Mouse (Mus musculus) limb, embryonic 15.5 days (tissue): ENCODE data around the gene Gipc3. TPM values are rescaled to one million over a fixed set of nuclear protein-coding genes. Genes with fewer than 3 reads are reported as not detected.
A peak's percentile ranks its signal among the peaks of the same experiment; 100 is the strongest.

ENCODE experiments used
- ATAC-seq: fragments of 200-750 bp; cut with Nextera tagmentation; 2 replicates; pipeline ENCODE4 v1.8.0; 2017; ENCODE audit warnings: low read depth, moderate TSS enrichment; ENCODE audit not compliant: insufficient number of reproducible peaks, low FRiP score, low TSS enrichment
- H3K27ac ChIP-seq: fragments of 300-500 bp; sonication (generic); 2 replicates; pipeline ENCODE4 v1.5.1; 2015; ENCODE audit warnings: moderate library complexity, mild to moderate bottlenecking, inconsistent platforms
- H3K27me3 ChIP-seq: fragments of 300-500 bp; sonication (generic); 2 replicates; pipeline ENCODE4 v1.6.1; 2015; ENCODE audit warnings: inconsistent platforms
- H3K36me3 ChIP-seq: fragments of 300-500 bp; sonication (generic); 2 replicates; pipeline ENCODE4 v1.6.1; 2015; ENCODE audit warnings: inconsistent platforms
- H3K4me1 ChIP-seq: fragments of 300-500 bp; sonication (generic); 2 replicates; pipeline ENCODE4 v1.6.1; 2015; ENCODE audit warnings: inconsistent platforms
- H3K4me2 ChIP-seq: fragments of 300-500 bp; sonication (generic); 2 replicates; pipeline ENCODE4 v1.6.1; 2015; ENCODE audit warnings: mild to moderate bottlenecking, inconsistent platforms
- H3K4me3 ChIP-seq: fragments of 300-500 bp; sonication (generic); 2 replicates; pipeline ENCODE4 v1.5.1; 2015; ENCODE audit warnings: mild to moderate bottlenecking, inconsistent platforms
- H3K9ac ChIP-seq: fragments of 300-500 bp; sonication (generic); 2 replicates; pipeline ENCODE4 v1.6.1; 2015; ENCODE audit warnings: inconsistent platforms
- H3K9me3 ChIP-seq: fragments of 300-500 bp; sonication (generic); 2 replicates; pipeline ENCODE4 v1.6.1; 2016; ENCODE audit warnings: inconsistent platforms
- WGBS: fragments of 180-500 bp; shearing (Covaris S2); methylation state at CpG from one replicate; pipeline ENCODE4 v1.1.7; 2015; 5-methylcytosine and 5-hydroxymethylcytosine counted together
- polyA plus RNA-seq: library from polyadenylated mRNA; unstranded; fragments of >200 nt; fragmentation: Nextera tagmentation; extraction: Ambion mirVana; gene quantifications from 2 replicates; pipeline ENCODE4 v1.2.1, GENCODE M21; 2015

The Gipc3 gene
- polyA plus RNA-seq, 1 experiment from 2014 or later: 0.04 TPM

DNA sequence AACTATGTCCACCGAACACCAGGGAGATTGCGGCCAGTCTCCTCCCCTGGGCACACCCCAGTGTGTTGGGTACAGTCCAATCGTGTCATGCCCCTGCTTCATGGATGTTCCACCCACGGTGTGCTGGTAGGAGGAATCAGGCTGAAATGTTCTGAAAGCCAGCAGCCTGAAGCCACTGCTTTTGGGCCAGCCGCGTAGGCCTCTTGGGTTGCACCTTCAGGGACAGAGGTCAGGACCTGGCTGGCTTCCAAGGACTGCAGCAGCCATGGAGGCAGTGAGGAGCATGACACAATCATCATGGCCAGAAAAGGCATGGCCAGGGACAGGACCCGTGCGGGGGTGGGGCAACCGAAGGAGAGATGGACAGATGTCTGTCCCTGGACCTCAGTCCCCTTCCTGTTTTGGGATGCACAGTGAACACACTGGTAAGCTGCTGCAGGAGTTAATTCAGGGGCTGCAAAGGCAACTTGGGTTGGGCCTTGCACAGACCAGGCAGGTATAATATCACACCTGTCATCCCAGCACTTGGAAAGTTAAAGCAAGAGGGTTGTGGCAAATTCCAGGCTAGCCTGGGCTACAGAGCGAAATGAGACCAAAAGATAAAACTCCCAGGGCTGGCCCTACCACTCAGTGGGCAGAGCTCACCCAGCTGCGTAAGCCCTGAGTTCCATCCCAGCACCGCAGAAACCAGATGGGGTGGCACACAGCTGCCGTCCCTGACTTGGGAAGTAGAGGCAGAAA, 24.3 kb downstream of the Gipc3 start:
- H3K27me3 ChIP-seq: no peaks in the 10 kb centered on the region
- H3K36me3 ChIP-seq: peaks cover 62% of the 10 kb centered on the region
- H3K4me1 ChIP-seq: peaks cover 53% of the 10 kb centered on the region
- no peaks in the 10 kb centered on the region for H3K9me3 ChIP-seq
- H3K4me2 ChIP-seq: 0 out of 2 replicates have a peak overlapping the region, but pooled peaks have one; percentile 74
- no peak for ATAC-seq
- peak overlapping the region; percentile 92 for H3K27ac ChIP-seq
- peak overlapping the region; percentile 99; the same call in 1 of the 2 replicates for H3K4me3 ChIP-seq
- no peak overlapping the region for H3K9ac ChIP-seq
- 87% methylated on average over 13 of the region's 13 CpGs for WGBS

GRCm38 (mm10) chr10:81317273-81317672, 25.8 kb downstream of the Gipc3 start:
- no peak for ATAC-seq
- H3K27ac ChIP-seq: peak overlapping the region; percentile 47; the same call in 1 of the 2 replicates
- H3K27me3 ChIP-seq: no peaks in the 10 kb centered on the region
- no peaks in the 10 kb centered on the region for H3K9me3 ChIP-seq
- H3K4me2 ChIP-seq: peak overlapping the region; percentile 44
- H3K4me1 ChIP-seq: peaks cover 44% of the 10 kb centered on the region
- 19% methylated on average over 19 of the region's 20 CpGs for WGBS
- H3K4me3 ChIP-seq: peak overlapping the region; percentile 28
- H3K9ac ChIP-seq: peak overlapping the region; percentile 28; the same call in 1 of the 2 replicates
- peaks cover 62% of the 10 kb centered on the region for H3K36me3 ChIP-seq

DNA sequence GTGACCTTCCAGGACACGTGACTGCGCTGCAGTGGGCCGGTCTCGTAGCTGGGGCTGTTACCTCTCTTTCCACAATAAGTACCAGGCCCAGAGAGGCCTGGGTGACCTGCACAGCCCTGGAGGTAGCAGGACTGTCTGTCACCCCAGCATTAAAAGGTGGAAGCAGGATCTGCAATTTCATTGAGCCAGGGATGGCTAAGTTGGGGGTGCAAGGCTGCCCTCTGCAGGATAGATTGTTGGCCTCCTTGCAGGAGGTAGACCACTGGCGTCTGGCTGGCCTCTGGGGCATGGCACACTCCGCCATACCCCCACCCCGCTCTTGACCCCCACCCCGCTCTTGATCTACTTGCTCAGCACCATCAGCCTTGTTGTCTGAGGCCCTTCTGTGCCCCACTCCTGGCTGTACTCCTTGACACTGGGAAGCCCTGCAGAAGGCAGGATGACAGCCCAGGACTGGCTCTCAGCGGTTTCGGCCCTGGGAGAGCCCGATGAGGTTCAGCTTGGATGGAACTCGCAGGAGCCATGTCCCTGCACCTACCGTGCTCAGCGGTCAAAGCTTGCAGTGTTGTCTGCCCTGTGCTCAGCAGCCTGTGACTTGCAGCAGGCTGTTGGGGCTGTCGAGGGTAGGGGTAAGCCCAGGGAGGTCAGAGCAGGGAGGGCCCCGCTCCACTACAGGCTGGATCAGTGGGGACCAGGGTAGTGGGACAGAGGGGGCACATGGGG, 26.6 kb downstream of the Gipc3 start:
- Histone ChIP-seq H3K27ac (peak overlapping the region; percentile 47; the same call in 1 of the 2 replicates), H3K27me3 (no peaks in the 10 kb centered on the region), H3K9ac (peak overlapping the region; percentile 28; the same call in 1 of the 2 replicates), H3K4me1 (peaks cover 37% of the 10 kb centered on the region), H3K9me3 (no peaks in the 10 kb centered on the region), H3K36me3 (peaks cover 68% of the 10 kb centered on the region), H3K4me2 (peak overlapping the region; percentile 44), H3K4me3 (peak overlapping the region; percentile 28)
- no peak for ATAC-seq
- 54% methylated on average over 16 of the region's 16 CpGs for WGBS

- Histone ChIP-seq H3K27me3 (no peaks in the 10 kb centered on the region), H3K4me3 (no peak overlapping the region), H3K27ac (no peak overlapping the region), H3K4me2 (no peak overlapping the region), H3K36me3 (peaks cover 77% of the 10 kb centered on the region), H3K9ac (no peak overlapping the region), H3K4me1 (peaks cover 37% of the 10 kb centered on the region), H3K9me3 (no peaks in the 10 kb centered on the region)
- WGBS: 93% methylated on average over 16 of the region's 16 CpGs
- no peak for ATAC-seq
These were observed 27.5 kb downstream of the Gipc3 start for GRCm38 (mm10) chr10:81315587-81315986.

DNA sequence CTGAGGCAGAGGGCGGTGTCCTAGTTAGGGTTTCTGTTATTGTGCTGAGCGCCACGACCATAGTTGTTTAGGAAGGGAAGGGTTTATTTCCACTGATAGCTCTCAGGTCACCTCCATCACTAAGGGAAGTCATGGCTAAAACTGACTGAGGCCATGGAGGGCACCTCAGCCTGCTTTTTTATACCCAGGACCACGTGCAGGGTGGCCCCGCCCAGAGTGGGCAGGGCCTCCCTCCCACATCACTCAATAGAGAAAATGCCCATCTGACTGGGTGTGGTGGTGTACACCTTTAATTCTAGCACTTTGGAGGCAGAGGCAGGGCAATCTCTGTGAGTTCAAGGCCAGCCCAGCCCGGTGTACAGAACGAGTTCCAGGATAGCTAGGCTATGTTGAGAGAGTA, 28.9 kb downstream of the Gipc3 start:
- Histone ChIP-seq H3K4me3 (no peak overlapping the region), H3K27me3 (no peaks in the 10 kb centered on the region), H3K9me3 (no peaks in the 10 kb centered on the region), H3K27ac (no peak overlapping the region), H3K4me1 (peaks cover 28% of the 10 kb centered on the region), H3K36me3 (peaks cover 90% of the 10 kb centered on the region), H3K4me2 (no peak overlapping the region), H3K9ac (no peak overlapping the region)
- no peak for ATAC-seq
- WGBS: 83% methylated on average over 7 of the region's 7 CpGs

- Histone ChIP-seq H3K4me3 (no peak overlapping the region), H3K27me3 (no peaks in the 10 kb centered on the region), H3K9ac (no peak overlapping the region), H3K9me3 (no peaks in the 10 kb centered on the region), H3K4me2 (no peak overlapping the region), H3K36me3 (peaks cover 95% of the 10 kb centered on the region), H3K27ac (no peak overlapping the region), H3K4me1 (peaks cover 22% of the 10 kb centered on the region)
- WGBS: 91% methylated on average over 13 of the region's 13 CpGs
- no peak for ATAC-seq
These were observed 29.5 kb downstream of the Gipc3 start for GRCm38 (mm10) chr10:81313581-81313980.

- ATAC-seq: no peak
- no peak overlapping the region for H3K27ac ChIP-seq
These were observed 33.5 kb downstream of the Gipc3 start for GRCm38 (mm10) chr10:81309571-81309970.

GRCm38 (mm10) chr10:81306837-81307682, 36.0 kb downstream of the Gipc3 start:
- H3K9ac ChIP-seq: no peak overlapping the region
- peaks cover 21% of the 10 kb centered on the region for H3K4me1 ChIP-seq
- H3K27ac ChIP-seq: no peak overlapping the region
- no peak overlapping the region for H3K4me3 ChIP-seq
- H3K36me3 ChIP-seq: peaks cover 65% of the 10 kb centered on the region
- H3K9me3 ChIP-seq: 0 out of 2 replicates have a peak, but pooled peaks cover 3% of the 10 kb centered on the region
- 93% methylated on average over 21 of the region's 21 CpGs for whole genome bisulfite sequencing
- no peak for ATAC-seq
- H3K27me3 ChIP-seq: no peaks in the 10 kb centered on the region
- H3K4me2 ChIP-seq: no peak overlapping the region

More at GRCm38 (mm10) chr10:81309571-81309970, 33.5 kb downstream of the Gipc3 start:
- 91% methylated on average over 5 of the region's 5 CpGs for WGBS
- H3K4me2 ChIP-seq: no peak overlapping the region
- no peak overlapping the region for H3K9ac ChIP-seq
- H3K27me3 ChIP-seq: no peaks in the 10 kb centered on the region
- H3K36me3 ChIP-seq: peaks cover 90% of the 10 kb centered on the region
- no peak overlapping the region for H3K4me3 ChIP-seq
- H3K9me3 ChIP-seq: 0 out of 2 replicates have a peak, but pooled peaks cover 3% of the 10 kb centered on the region
- 0 out of 2 replicates have a peak, but pooled peaks cover 2% of the 10 kb centered on the region for H3K4me1 ChIP-seq

DNA sequence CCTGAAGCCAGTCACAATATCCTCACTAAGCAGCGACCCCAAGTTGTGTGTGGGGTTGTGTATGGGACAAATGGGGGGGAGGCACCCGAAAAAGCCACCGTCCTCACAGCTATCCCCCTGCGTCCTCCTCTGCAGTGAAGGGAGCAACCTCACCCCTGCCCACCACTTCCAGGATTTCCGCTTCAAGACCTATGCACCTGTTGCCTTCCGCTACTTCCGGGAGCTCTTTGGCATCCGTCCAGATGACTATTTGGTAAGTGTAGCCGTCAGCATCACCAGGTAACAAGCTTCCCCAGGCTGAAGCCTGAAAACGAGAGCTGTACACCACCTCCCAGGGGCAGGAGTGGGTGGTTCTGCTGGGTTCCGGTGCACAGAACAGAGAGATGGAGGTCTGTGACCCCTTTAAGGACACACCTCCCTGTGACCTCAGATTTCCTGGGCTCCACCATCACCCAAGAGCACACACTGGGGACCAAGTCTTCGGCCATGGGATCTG, 36.8 kb downstream of the Gipc3 start:
- ATAC-seq: no peak
- Histone ChIP-seq H3K27ac (no peak overlapping the region), H3K27me3 (no peaks in the 10 kb centered on the region), H3K36me3 (peaks cover 57% of the 10 kb centered on the region), H3K4me3 (no peak overlapping the region), H3K9me3 (0 out of 2 replicates have a peak, but pooled peaks cover 3% of the 10 kb centered on the region), H3K4me2 (no peak overlapping the region), H3K9ac (no peak overlapping the region), H3K4me1 (peaks cover 23% of the 10 kb centered on the region)
- WGBS: 95% methylated on average over 12 of the region's 12 CpGs

GRCm38 (mm10) chr10:81305663-81306062, 37.4 kb downstream of the Gipc3 start:
- H3K27ac ChIP-seq: no peak overlapping the region
- peaks cover 23% of the 10 kb centered on the region for H3K4me1 ChIP-seq
- H3K36me3 ChIP-seq: peaks cover 51% of the 10 kb centered on the region
- no peaks in the 10 kb centered on the region for H3K27me3 ChIP-seq
- 92% methylated on average over 14 of the region's 14 CpGs for WGBS
- no peak overlapping the region for H3K4me2 ChIP-seq
- H3K9ac ChIP-seq: no peak overlapping the region
- ATAC-seq: no peak
- no peak overlapping the region for H3K4me3 ChIP-seq
- 0 out of 2 replicates have a peak, but pooled peaks cover 3% of the 10 kb centered on the region for H3K9me3 ChIP-seq

DNA sequence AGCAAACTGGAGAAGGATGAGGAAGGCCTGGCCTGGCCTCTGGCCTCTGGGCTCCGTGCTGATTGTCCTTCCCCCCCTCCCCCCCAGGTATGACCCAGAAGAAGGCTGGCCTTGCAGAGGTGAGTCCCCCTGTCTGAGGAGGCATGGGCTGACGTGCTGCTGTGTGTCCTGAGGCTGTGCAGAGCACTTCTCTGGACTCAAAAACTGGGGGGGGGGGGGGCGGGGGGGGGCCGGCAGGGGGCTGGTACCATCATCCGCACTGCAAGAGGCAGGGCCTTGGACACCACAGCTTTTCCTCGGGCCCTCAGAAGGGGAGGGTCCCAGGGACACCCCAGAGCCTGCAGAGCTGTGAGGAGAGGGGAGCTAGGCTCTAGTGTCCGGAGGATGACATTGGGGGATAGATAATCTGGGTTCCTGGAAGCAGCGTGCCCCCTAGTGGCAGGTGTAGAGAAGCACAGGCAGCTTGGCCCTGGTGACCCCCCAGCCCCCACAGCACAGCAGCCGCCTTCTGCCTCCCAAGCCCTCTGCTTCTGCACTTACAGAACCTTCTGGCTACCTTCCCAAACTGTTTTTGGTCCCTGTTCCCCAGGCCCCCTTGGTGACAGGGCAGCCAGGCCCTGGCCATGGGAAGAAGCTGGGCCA, 38.3 kb downstream of the Gipc3 start:
- Histone ChIP-seq H3K9me3 (0 out of 2 replicates have a peak, but pooled peaks cover 3% of the 10 kb centered on the region), H3K9ac (no peak overlapping the region), H3K36me3 (peaks cover 42% of the 10 kb centered on the region), H3K4me1 (peaks cover 23% of the 10 kb centered on the region), H3K4me2 (no peak overlapping the region), H3K27ac (no peak overlapping the region), H3K4me3 (no peak overlapping the region), H3K27me3 (no peaks in the 10 kb centered on the region)
- no peak for ATAC-seq
- WGBS: 32% methylated on average over 5 of the region's 9 CpGs
